Mouse (Mus musculus): ENCODE measurements at regions not wholly inside any gene's neighbourhood (a gene's known extent, or its start where the extent isn't known, plus 50 kb on each side); places are given as distances from the start of the nearest gene placed in this dataset.

DNA sequence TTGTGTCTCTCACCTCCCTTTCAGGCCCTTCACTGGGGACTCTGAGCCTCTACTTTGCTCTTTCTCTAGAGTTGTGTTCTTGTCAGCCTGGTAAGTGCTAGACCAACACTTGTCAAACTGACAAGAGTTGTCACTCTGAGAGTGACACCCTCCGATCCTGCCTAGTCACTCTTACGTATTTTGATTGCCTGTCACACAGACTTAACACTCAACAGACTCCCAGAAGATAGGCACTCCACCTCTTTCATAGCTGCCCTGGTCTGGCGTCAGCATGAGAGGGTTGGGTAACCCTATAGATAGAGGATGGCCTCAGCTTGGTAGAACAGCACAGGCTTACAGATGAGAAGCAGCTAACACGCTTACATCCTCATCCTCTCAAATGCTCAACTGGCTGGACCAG, 62.0 kb upstream of the Eomes start:
- DNase-seq: no peak

DNA sequence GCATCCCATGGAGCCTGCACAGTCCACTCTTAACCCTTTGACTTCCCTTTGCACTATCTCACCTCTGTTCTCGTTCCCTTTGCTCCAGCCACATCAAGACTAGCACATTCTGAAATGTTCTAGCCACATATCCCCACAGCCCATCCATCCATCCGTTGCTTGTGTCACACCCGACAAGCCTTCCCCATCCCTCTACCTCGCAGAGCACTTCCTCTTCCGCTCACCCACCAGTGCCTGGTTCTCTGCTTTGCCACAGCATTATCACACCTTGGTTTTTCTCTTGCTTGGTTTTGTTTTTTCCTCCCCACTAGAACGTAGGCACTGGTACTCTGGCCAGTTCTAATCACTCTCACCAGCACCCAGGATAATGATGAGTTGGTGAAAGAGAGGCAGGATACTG, 61.5 kb upstream of the Eomes start:
- no peak for DNase-seq

DNA sequence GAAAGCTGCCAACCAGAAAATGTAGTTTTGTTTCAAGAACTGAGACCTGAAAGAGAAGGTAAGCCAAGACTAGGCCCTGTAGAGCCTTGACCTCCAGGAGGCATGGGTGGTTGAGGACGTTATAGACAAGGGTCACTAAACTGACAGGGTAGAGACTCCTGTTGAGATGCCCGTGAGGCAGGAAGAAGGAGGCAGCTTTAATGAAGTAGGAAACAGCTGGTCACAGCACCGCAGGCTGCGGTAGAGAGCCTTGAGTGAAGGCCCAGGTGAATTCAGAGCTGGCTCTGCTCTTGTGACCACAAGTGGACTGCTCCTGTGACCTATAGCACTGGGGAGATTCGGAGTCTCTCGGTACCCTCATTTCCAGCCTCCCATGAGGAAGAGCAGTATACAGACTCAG, 53.7 kb upstream of the Eomes start:
- no peak for DNase-seq
